Mouse (Mus musculus) liver, postnatal 0 days (tissue): ENCODE results near the gene BC049715. TPM values are rescaled to one million over a fixed set of nuclear protein-coding genes. Genes with fewer than 3 reads are reported as not detected.

Experiments
- ATAC-seq: fragments of 200-750 bp; cut with Nextera tagmentation; 2 replicates; pipeline ENCODE4 v1.8.0; 2017; ENCODE audit warnings: mild to moderate bottlenecking, moderate library complexity
- DNase-seq: peaks from one replicate; pipeline ENCODE4 v3.0.0-alpha.2; 2016
- H3K27ac ChIP-seq: fragments of 300-500 bp; sonication (generic); 2 replicates; pipeline ENCODE4 v1.5.1; 2014; ENCODE audit warnings: antibody characterized with exemption, moderate library complexity, mild to moderate bottlenecking, low read depth
- H3K27me3 ChIP-seq: fragments of 300-500 bp; sonication (generic); 2 replicates; pipeline ENCODE4 v1.6.1; 2014; ENCODE audit warnings: low read length, control low read depth, mixed read lengths; ENCODE audit not compliant: insufficient read depth
- H3K36me3 ChIP-seq: fragments of 300-500 bp; sonication (generic); replicated peaks from 2 replicates; pipeline ENCODE4 v1.6.1; 2014; ENCODE audit warnings: mild to moderate bottlenecking, control low read depth, low read length, moderate library complexity, mixed read lengths; ENCODE audit not compliant: insufficient read depth
- H3K4me1 ChIP-seq: fragments of 300-500 bp; sonication (generic); 2 replicates; pipeline ENCODE4 v1.6.1; 2014; ENCODE audit warnings: antibody characterized with exemption, mild to moderate bottlenecking, control low read depth; ENCODE audit not compliant: insufficient read depth
- H3K4me2 ChIP-seq: fragments of 300-500 bp; sonication (generic); 2 replicates; pipeline ENCODE4 v1.6.1; 2014; ENCODE audit warnings: low read depth, mild to moderate bottlenecking, low read length, moderate library complexity, mixed read lengths
- H3K4me3 ChIP-seq: fragments of 300-500 bp; sonication (generic); 2 replicates; pipeline ENCODE4 v1.5.1; 2014; ENCODE audit warnings: low read depth, low read length
- H3K9ac ChIP-seq: fragments of 300-500 bp; sonication (generic); replicated peaks from 2 replicates; pipeline ENCODE4 v1.6.1; 2014; ENCODE audit warnings: mild to moderate bottlenecking, moderate library complexity
- H3K9me3 ChIP-seq: fragments of 300-500 bp; sonication (generic); 2 replicates; pipeline ENCODE4 v1.6.1; 2016; ENCODE audit warnings: mild to moderate bottlenecking, control low read depth, low read length, mixed read lengths
- CTCF ChIP-seq: sonication (generic); IDR thresholded peaks from 2 replicates; pipeline ENCODE4 v1.5.1; 2016; ENCODE audit warnings: antibody characterized with exemption, low read depth
- EP300 ChIP-seq: IDR thresholded peaks from 2 replicates; pipeline ENCODE4 v1.6.1; 2016; ENCODE audit warnings: antibody characterized with exemption, low read depth, mild to moderate bottlenecking
- WGBS: fragments of 180-500 bp; shearing (Covaris S2); extraction: QIAGEN DNeasy Blood & Tissue Kit; methylation state at CpG from one replicate; pipeline ENCODE4 v1.1.7; 2014; ENCODE audit not compliant: insufficient replicate concordance; 5-methylcytosine and 5-hydroxymethylcytosine counted together
- polyA plus RNA-seq: library from polyadenylated mRNA; unstranded; fragments of >200 nt; fragmentation: Nextera tagmentation; extraction: Ambion mirVana; gene quantifications from 2 replicates; pipeline ENCODE4 v1.2.1, GENCODE M21; 2015

The BC049715 gene
- polyA plus RNA-seq, 1 experiment from 2014 or later = 0.99 TPM

GRCm38 (mm10) chr6:136813117-136813516 is 14.3 kb upstream of the BC049715 start:
- peaks cover 10% of the 10 kb centered on the region for H3K4me1 ChIP-seq
- peaks cover 57% of the 10 kb centered on the region for H3K36me3 ChIP-seq
- no peak overlapping the region for H3K4me3 ChIP-seq
- H3K4me2 ChIP-seq = no peak overlapping the region
- TF ChIP-seq EP300 (no peak), CTCF (peak; percentile 41)
- H3K9ac ChIP-seq = no peak overlapping the region
- WGBS = 49% methylated on average over 4 of the region's 4 CpGs
- H3K27ac ChIP-seq = no peak overlapping the region
- no peaks in the 10 kb centered on the region for H3K9me3 ChIP-seq
- DNase-seq (no peak), ATAC-seq (no peak)
- no peaks in the 10 kb centered on the region for H3K27me3 ChIP-seq

- 87% methylated on average over 7 of the region's 7 CpGs for WGBS
- Histone ChIP-seq H3K4me2 (no peak overlapping the region), H3K9me3 (no peaks in the 10 kb centered on the region), H3K9ac (no peak overlapping the region), H3K27ac (no peak overlapping the region), H3K36me3 (peaks cover 78% of the 10 kb centered on the region), H3K4me1 (peaks cover under 1% of the 10 kb centered on the region; the same call in 1 of the 2 replicates), H3K27me3 (no peaks in the 10 kb centered on the region), H3K4me3 (no peak overlapping the region)
- DNase-seq (no peak), ATAC-seq (no peak)
- TF ChIP-seq EP300 = no peak
- TF ChIP-seq CTCF = no peak
Measured at GRCm38 (mm10) chr6:136815381-136815780, 12.0 kb upstream of the BC049715 start.

- H3K9ac ChIP-seq = no peak overlapping the region
- no peak overlapping the region for H3K4me3 ChIP-seq
- peaks cover 88% of the 10 kb centered on the region for H3K36me3 ChIP-seq
- no peak overlapping the region for H3K4me2 ChIP-seq
- no peaks in the 10 kb centered on the region for H3K27me3 ChIP-seq
- no peak for DNase-seq
- ATAC-seq = no peak
- H3K27ac ChIP-seq = no peak overlapping the region
- H3K9me3 ChIP-seq = no peaks in the 10 kb centered on the region
- TF ChIP-seq CTCF (no peak), EP300 (no peak)
- 88% methylated on average over 21 of the region's 21 CpGs for WGBS
- H3K4me1 ChIP-seq = no peaks in the 10 kb centered on the region
Measured at GRCm38 (mm10) chr6:136816826-136817225, 10.6 kb upstream of the BC049715 start.

GRCm38 (mm10) chr6:136817549-136817948 is 9.9 kb upstream of the BC049715 start:
- peaks cover 91% of the 10 kb centered on the region for H3K36me3 ChIP-seq
- H3K27ac ChIP-seq = no peak overlapping the region
- no peaks in the 10 kb centered on the region for H3K9me3 ChIP-seq
- H3K4me2 ChIP-seq = no peak overlapping the region
- WGBS = 90% methylated on average over 3 of the region's 3 CpGs
- TF ChIP-seq CTCF (no peak), EP300 (no peak)
- no peaks in the 10 kb centered on the region for H3K4me1 ChIP-seq
- DNase-seq (no peak), ATAC-seq (no peak)
- no peak overlapping the region for H3K9ac ChIP-seq
- H3K4me3 ChIP-seq = no peak overlapping the region
- no peaks in the 10 kb centered on the region for H3K27me3 ChIP-seq

GRCm38 (mm10) chr6:136820381-136820780 is 7.0 kb upstream of the BC049715 start:
- H3K4me1 ChIP-seq = no peaks in the 10 kb centered on the region
- H3K27ac ChIP-seq = no peak overlapping the region
- no peak for ATAC-seq
- no peak overlapping the region for H3K4me2 ChIP-seq
- no peaks in the 10 kb centered on the region for H3K9me3 ChIP-seq
- no peak overlapping the region for H3K4me3 ChIP-seq
- WGBS = 93% methylated on average over 21 of the region's 21 CpGs
- no peaks in the 10 kb centered on the region for H3K27me3 ChIP-seq
- peaks cover 91% of the 10 kb centered on the region for H3K36me3 ChIP-seq
- no peak overlapping the region for H3K9ac ChIP-seq
- DNase-seq = no peak
- TF ChIP-seq CTCF (no peak), EP300 (no peak)

- Histone ChIP-seq H3K9me3 (no peaks in the 10 kb centered on the region), H3K4me1 (no peaks in the 10 kb centered on the region), H3K9ac (no peak overlapping the region), H3K4me2 (no peak overlapping the region), H3K27ac (no peak overlapping the region), H3K4me3 (no peak overlapping the region), H3K27me3 (no peaks in the 10 kb centered on the region), H3K36me3 (peaks cover 88% of the 10 kb centered on the region)
- 94% methylated on average over 18 of the region's 18 CpGs for WGBS
- ATAC-seq (no peak), DNase-seq (no peak)
- TF ChIP-seq CTCF = no peak
- TF ChIP-seq EP300 = no peak
Measured at GRCm38 (mm10) chr6:136821086-136821485, 6.3 kb upstream of the BC049715 start.

GRCm38 (mm10) chr6:136824987-136825386 is 2.4 kb upstream of the BC049715 start:
- DNase-seq = no peak
- Histone ChIP-seq H3K27ac (no peak overlapping the region), H3K9ac (no peak overlapping the region), H3K4me2 (no peak overlapping the region), H3K36me3 (peaks cover 51% of the 10 kb centered on the region), H3K4me1 (peaks cover 16% of the 10 kb centered on the region), H3K27me3 (no peaks in the 10 kb centered on the region), H3K9me3 (no peaks in the 10 kb centered on the region), H3K4me3 (no peak overlapping the region)
- no peak for ATAC-seq
- TF ChIP-seq EP300 (no peak), CTCF (no peak)
- 95% methylated on average over 8 of the region's 8 CpGs for WGBS
